Mouse (Mus musculus) testis, adult 2 months (tissue): ENCODE measurements around the gene Aqp9.

ENCODE experiments used
- CTCF ChIP-seq: fragments of 200-500 bp; IDR thresholded peaks from 2 replicates; pipeline ENCODE4 v1.5.1; 2012; ENCODE audit warnings: low read depth, mild to moderate bottlenecking, inconsistent platforms, low read length, moderate library complexity; ENCODE audit not compliant: control insufficient read depth, insufficient read depth, insufficient replicate concordance
- POLR2A ChIP-seq: fragments of 200-500 bp; IDR thresholded peaks from 2 replicates; pipeline ENCODE4 v1.6.1; 2012; ENCODE audit warnings: low read depth, mild to moderate bottlenecking, inconsistent platforms, low read length, moderate library complexity; ENCODE audit not compliant: control insufficient read depth

GRCm38 (mm10) chr9:71140205-71140604 lies 28.3 kb downstream of the Aqp9 start:
- TF ChIP-seq POLR2A (no peak), CTCF (no peak)
